12 mouse cellular contexts compared by ENCODE assay signal in genomic region chr13:63985590-63985989, GRCm38 (mm10).
DNase-seq lines count a peak whose midpoint lies in the region; ATAC-seq and TF ChIP-seq lines count a peak whose summit lies in the region.
"Had no signal": no experiment of that assay in that cellular context is flagged by ENCODE, and none has a peak within 500 bp of the region (broad histone marks: within the 10 kb centered on the region; RNA-seq: fewer than 3 reads in every experiment).

No protein-coding gene starts in this region.

- no peaks in the 10 kb centered on the region for H3K36me3 ChIP-seq in kidney, postnatal 0 days (ENCODE audit: insufficient read depth, low read length)
- H3K36me3 ChIP-seq in intestine, embryonic 14.5 days (ENCODE audit: control insufficient read depth, insufficient read depth, low read length), result no peaks in the 10 kb centered on the region
- no peaks in the 10 kb centered on the region for H3K36me3 ChIP-seq in neural tube, embryonic 15.5 days
- H3K36me3 ChIP-seq: liver, embryonic 13.5 days had no signal

- H3K27me3 ChIP-seq in kidney, postnatal 0 days (ENCODE audit: insufficient read depth, low read length), result no peaks in the 10 kb centered on the region
- no peaks in the 10 kb centered on the region for H3K27me3 ChIP-seq in intestine, embryonic 14.5 days (replicated peaks; ENCODE audit: control insufficient read depth, insufficient read depth, low read length)
- H3K27me3 ChIP-seq in neural tube, embryonic 15.5 days (replicated peaks), result no peaks in the 10 kb centered on the region
- H3K27me3 ChIP-seq: liver, embryonic 13.5 days had no signal

- no peak for DNase-seq in kidney, postnatal 0 days (ENCODE audit: low spot score)
- no peak for DNase-seq in kidney, postnatal 4 days
- peak; percentile 49 for DNase-seq in embryo, embryonic 11 days
- DNase-seq in intestine, embryonic 14.5 days (ENCODE audit: low spot score), result no peak
- DNase-seq in cerebellum, adult 11 months, result no peak
- no peak for DNase-seq in layer of hippocampus, adult 11-12 months (ENCODE audit: low spot score)
- DNase-seq in left cerebral cortex, adult 18-20 months (ENCODE audit: low spot score in 2 of 2), result no peak
- DNase-seq: cerebellum, postnatal 25 days; kidney, adult 9 months; liver, embryonic 13.5 days had no signal

- peak overlapping the region; percentile 33; the same call in 1 of the 2 replicates for H3K27ac ChIP-seq in kidney, postnatal 0 days
- peak overlapping the region; percentile 27; the same call in 1 of the 2 replicates for H3K27ac ChIP-seq in intestine, embryonic 14.5 days (ENCODE audit: low read depth)
- no peak overlapping the region for H3K27ac ChIP-seq in neural tube, embryonic 15.5 days (replicated peaks)
- H3K27ac ChIP-seq: liver, embryonic 13.5 days had no signal

- no peak overlapping the region for H3K4me2 ChIP-seq in kidney, postnatal 0 days (ENCODE audit: low read length)
- H3K4me2 ChIP-seq in intestine, embryonic 14.5 days (ENCODE audit: low read length), result no peak overlapping the region
- H3K4me2 ChIP-seq in neural tube, embryonic 15.5 days, result no peak overlapping the region
- H3K4me2 ChIP-seq: liver, embryonic 13.5 days had no signal

- 31% methylated on average over 4 of the region's 4 CpGs for WGBS in kidney, postnatal 0 days
- 34% methylated on average over 4 of the region's 4 CpGs for WGBS in intestine, embryonic 14.5 days
- WGBS in neural tube, embryonic 15.5 days, result 2% methylated on average over 4 of the region's 4 CpGs

- TF ChIP-seq CTCF in kidney, postnatal 0 days (IDR thresholded peaks at IDR 0.05; ENCODE audit: low read depth), result no peak

- H3K9me3 ChIP-seq in kidney, postnatal 0 days (replicated peaks; ENCODE audit: low read length), result no peaks in the 10 kb centered on the region
- no peaks in the 10 kb centered on the region for H3K9me3 ChIP-seq in intestine, embryonic 14.5 days (ENCODE audit: control insufficient read depth, low read length)
- no peaks in the 10 kb centered on the region for H3K9me3 ChIP-seq in neural tube, embryonic 15.5 days (replicated peaks)
- H3K9me3 ChIP-seq: liver, embryonic 13.5 days had no signal

- ATAC-seq in kidney, postnatal 0 days (replicated peaks; ENCODE audit: low FRiP score, low read depth), result no peak
- ATAC-seq in intestine, embryonic 14.5 days (replicated peaks; ENCODE audit: low FRiP score, low TSS enrichment, low read depth), result no peak
- peak; percentile 65; the same call in 1 of the 2 replicates for ATAC-seq in neural tube, embryonic 15.5 days (ENCODE audit: low FRiP score)
- ATAC-seq: CD4-positive, CD25-positive, alpha-beta regulatory T cell, adult 4 months had no signal

- no peak overlapping the region for H3K9ac ChIP-seq in kidney, postnatal 0 days (ENCODE audit: low read depth, low read length)
- H3K9ac ChIP-seq in intestine, embryonic 14.5 days (ENCODE audit: low read length), result no peak overlapping the region
- H3K9ac ChIP-seq in neural tube, embryonic 15.5 days (replicated peaks), result no peak overlapping the region
- H3K9ac ChIP-seq: liver, embryonic 13.5 days had no signal

- H3K4me1 ChIP-seq in kidney, postnatal 0 days (replicated peaks; ENCODE audit: insufficient read depth, low read length), result peaks cover 12% of the 10 kb centered on the region
- peaks cover 42% of the 10 kb centered on the region for H3K4me1 ChIP-seq in intestine, embryonic 14.5 days (replicated peaks; ENCODE audit: control insufficient read depth, insufficient read depth, low read length)
- H3K4me1 ChIP-seq in neural tube, embryonic 15.5 days, result peaks cover 26% of the 10 kb centered on the region
- H3K4me1 ChIP-seq: liver, embryonic 13.5 days had no signal

- H3K4me3 ChIP-seq in kidney, postnatal 0 days (replicated peaks; ENCODE audit: low read depth, low read length), result no peak overlapping the region
- no peak overlapping the region for H3K4me3 ChIP-seq in intestine, embryonic 14.5 days (ENCODE audit: low read depth, low read length)
- H3K4me3 ChIP-seq in neural tube, embryonic 15.5 days (replicated peaks), result no peak overlapping the region
- H3K4me3 ChIP-seq: liver, embryonic 13.5 days had no signal
